Mouse (Mus musculus) G1E (cell line): ENCODE results near the gene Smug1. TPM values are rescaled to one million over a fixed set of nuclear protein-coding genes. Genes with fewer than 3 reads are reported as not detected.

Experiments used
- ATAC-seq: 2 replicates; pipeline ENCODE4 v1.8.0; 2016; ENCODE audit warnings: mild to moderate bottlenecking; ENCODE audit not compliant: insufficient number of reproducible peaks, poor library complexity, low FRiP score, severe bottlenecking; ENCODE audit errors: extremely low read depth
- DNase-seq: peaks from one replicate; pipeline ENCODE4 v3.0.0; 2012; ENCODE audit warnings: low spot score
- H3K27me3 ChIP-seq: 2 replicates; pipeline ENCODE4 v1.6.1; 2012; ENCODE audit warnings: mild to moderate bottlenecking, low read length, inconsistent platforms; ENCODE audit not compliant: insufficient read depth
- H3K36me3 ChIP-seq: replicated peaks from 2 replicates; pipeline ENCODE3; 2012; ENCODE audit warnings: mild to moderate bottlenecking, inconsistent platforms
- H3K4me1 ChIP-seq: 2 replicates; pipeline ENCODE4 v1.6.1; 2012; ENCODE audit warnings: low read depth, low read length, inconsistent platforms, mixed read lengths; ENCODE audit not compliant: insufficient read depth
- H3K4me3 ChIP-seq: 2 replicates; pipeline ENCODE4 v1.5.1; 2012; ENCODE audit warnings: low read depth, mild to moderate bottlenecking, inconsistent platforms, low read length, moderate library complexity, mixed read lengths
- H3K9me3 ChIP-seq: replicated peaks from 2 replicates; pipeline ENCODE4 v1.6.1; 2012; ENCODE audit warnings: inconsistent platforms
- CTCF ChIP-seq: IDR thresholded peaks from 2 replicates; pipeline ENCODE4 v1.5.1; 2012; ENCODE audit warnings: low read depth, low read length, inconsistent platforms, mixed read lengths
- GATA1 ChIP-seq: IDR thresholded peaks from 2 replicates; pipeline ENCODE4 v1.6.1; 2012; ENCODE audit warnings: borderline replicate concordance, low read length, inconsistent platforms, mixed read lengths
- GATA2 ChIP-seq: IDR thresholded peaks from 2 replicates; pipeline ENCODE4 v1.6.1; 2012; ENCODE audit warnings: low read depth, low read length, inconsistent platforms, borderline replicate concordance
- POLR2AphosphoS5 ChIP-seq: IDR thresholded peaks from 2 replicates; pipeline ENCODE4 v1.6.1; 2012; ENCODE audit warnings: low read depth, low read length, inconsistent platforms; ENCODE audit not compliant: insufficient replicate concordance
- TAL1 ChIP-seq: conservative IDR thresholded peaks from 2 replicates; pipeline ENCODE4 v1.6.1; 2012; ENCODE audit warnings: low read depth, low read length, inconsistent platforms, mixed read lengths
- polyA plus RNA-seq: library from polyadenylated mRNA; stranded (reverse); fragments of >175 nt; gene quantifications from 2 replicates; pipeline ENCODE4 v1.2.3, GENCODE M21; 2012
- total RNA-seq, 2 experiments: library from RNA; stranded (forward) in 1 of 2; stranded (reverse) in 1 of 2; fragments of 200-1000 nt in 1 of 2; fragments of >200 nt in 1 of 2; fragmentation: Nextera tagmentation in 1 of 2; gene quantifications; 2 replicates each; pipeline ENCODE4 v1.2.3; 2014 to 2017

The Smug1 gene
- total and polyA plus RNA-seq, 3 experiments, result 5.0 to 9.0 (median 7.8) TPM

DNA sequence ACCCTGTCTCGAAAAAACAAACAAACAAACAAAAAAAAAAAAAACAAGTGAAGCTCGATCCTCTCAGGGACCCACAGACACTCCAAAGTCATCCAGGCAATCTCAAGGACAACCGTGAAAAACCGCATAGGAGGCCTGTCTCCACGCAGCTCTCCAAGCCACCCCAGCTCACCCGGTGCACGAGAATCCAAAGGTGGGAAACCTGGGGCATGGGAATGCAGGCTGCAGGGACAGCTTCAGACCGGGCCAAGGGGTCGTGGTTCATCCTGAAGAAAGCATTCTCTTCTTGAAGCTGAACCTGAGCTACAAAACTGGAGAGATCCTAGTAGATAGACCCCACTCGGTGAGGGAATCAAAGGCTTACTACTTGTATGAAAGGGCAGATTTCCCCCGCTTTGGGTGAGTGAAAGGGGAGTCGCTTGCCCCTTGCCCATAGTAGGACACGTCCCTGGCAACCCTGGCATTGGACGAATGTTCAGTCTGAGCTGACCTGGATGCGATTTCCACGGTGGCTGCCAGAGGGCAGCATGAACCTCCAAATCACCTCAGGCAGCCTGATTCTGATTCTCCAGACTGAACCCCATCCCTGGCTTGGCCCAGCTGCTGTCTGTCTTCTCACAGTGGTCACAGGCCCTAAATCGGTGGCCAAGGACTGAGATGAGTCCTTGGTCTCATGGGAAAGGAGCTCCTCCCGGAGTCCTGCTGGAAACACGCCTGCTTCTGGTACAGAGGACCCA, 18.7 kb upstream of the Smug1 start:
- ATAC-seq (no peak), DNase-seq (no peak)
- H3K36me3 ChIP-seq, result peaks cover 26% of the 10 kb centered on the region
- H3K4me3 ChIP-seq, result no peak overlapping the region
- H3K4me1 ChIP-seq, result peaks cover 31% of the 10 kb centered on the region
- no peak for TF ChIP-seq GATA1
- no peak for TF ChIP-seq TAL1
- no peak for TF ChIP-seq POLR2AphosphoS5
- peak; percentile 32; the same call in 1 of the 2 replicates for TF ChIP-seq CTCF
- peaks cover 33% of the 10 kb centered on the region for H3K27me3 ChIP-seq
- no peaks in the 10 kb centered on the region for H3K9me3 ChIP-seq

DNA sequence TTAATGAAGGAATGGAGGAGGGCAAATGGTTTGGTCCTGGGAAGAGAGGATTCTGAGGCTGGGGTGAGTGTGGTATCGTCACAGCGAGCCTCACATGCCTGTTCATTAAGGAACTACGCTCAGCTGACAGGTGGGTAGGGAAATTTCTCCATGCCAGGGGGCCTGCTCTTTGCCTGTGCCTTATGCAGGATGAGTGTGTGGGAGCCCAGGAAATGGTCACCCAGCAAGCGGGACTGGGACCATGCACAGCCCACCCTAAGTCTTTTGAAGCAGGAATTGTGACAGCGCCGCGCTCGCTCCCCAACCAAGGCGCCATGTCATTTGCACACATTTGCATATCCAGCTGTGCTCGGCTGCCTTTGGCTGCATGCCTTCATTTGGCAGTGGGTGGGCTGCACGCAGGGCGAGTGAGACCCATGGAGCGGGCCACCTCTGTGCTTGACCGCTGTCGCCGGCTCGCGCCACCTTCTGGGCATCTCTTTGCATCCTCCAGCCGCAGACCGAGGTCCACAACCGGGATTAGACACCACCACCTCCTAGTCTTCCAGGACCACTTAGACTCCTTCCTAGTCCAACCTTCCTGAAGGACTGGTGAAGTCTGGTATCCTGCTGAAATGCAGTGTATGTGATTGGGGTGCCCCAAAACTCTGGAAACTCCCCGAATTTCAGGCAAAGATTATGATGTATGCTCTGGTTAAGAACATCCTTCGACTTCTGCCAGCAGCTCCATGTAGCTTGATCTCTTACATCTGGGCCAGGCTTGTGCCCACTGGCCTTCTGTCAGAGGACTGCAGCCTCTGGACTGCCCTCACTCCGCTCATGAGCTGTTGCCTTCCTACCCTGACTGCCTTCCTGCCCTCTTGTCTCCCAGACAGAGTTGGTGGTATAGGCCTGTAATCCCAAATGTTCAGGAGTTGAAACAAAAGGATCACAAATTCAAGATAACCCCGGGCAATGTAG, 17.0 kb upstream of the Smug1 start:
- Histone ChIP-seq H3K36me3 (peaks cover 9% of the 10 kb centered on the region), H3K27me3 (peaks cover 50% of the 10 kb centered on the region), H3K9me3 (no peaks in the 10 kb centered on the region), H3K4me3 (no peak overlapping the region), H3K4me1 (peaks cover 30% of the 10 kb centered on the region)
- no peak for DNase-seq
- no peak for ATAC-seq
- TF ChIP-seq CTCF (no peak), POLR2AphosphoS5 (no peak)

DNA sequence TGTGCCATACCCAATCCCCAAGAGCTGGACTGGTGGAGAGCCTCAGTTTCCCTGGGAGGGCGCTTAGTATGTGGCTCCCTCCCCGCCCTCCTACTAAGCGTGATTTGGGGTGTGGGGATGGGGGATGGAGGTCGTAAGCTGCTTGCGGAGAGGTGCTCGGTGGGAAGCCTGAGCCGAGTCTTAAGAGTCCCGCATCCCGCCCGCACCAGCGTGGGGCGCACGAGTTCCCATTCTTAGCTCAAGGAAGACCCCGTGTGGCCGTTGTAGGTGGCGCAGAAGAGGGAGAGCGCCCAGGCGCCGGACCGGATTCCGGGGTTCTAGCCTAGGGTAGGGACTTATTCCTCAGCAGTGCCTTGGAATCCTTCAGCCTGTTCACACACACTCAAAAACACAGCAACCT, 16.2 kb upstream of the Smug1 start:
- Histone ChIP-seq H3K9me3 (no peaks in the 10 kb centered on the region), H3K4me1 (peaks cover 34% of the 10 kb centered on the region), H3K4me3 (peak overlapping the region; percentile 30; the same call in 1 of the 2 replicates), H3K27me3 (peaks cover 58% of the 10 kb centered on the region), H3K36me3 (peaks cover 4% of the 10 kb centered on the region)
- 0 out of 2 replicates have a peak, but pooled peaks have one; percentile 23 for ATAC-seq
- DNase-seq, result no peak
- TF ChIP-seq CTCF (peak; percentile 35; the same call in 1 of the 2 replicates), GATA1 (no peak), GATA2 (no peak)

DNA sequence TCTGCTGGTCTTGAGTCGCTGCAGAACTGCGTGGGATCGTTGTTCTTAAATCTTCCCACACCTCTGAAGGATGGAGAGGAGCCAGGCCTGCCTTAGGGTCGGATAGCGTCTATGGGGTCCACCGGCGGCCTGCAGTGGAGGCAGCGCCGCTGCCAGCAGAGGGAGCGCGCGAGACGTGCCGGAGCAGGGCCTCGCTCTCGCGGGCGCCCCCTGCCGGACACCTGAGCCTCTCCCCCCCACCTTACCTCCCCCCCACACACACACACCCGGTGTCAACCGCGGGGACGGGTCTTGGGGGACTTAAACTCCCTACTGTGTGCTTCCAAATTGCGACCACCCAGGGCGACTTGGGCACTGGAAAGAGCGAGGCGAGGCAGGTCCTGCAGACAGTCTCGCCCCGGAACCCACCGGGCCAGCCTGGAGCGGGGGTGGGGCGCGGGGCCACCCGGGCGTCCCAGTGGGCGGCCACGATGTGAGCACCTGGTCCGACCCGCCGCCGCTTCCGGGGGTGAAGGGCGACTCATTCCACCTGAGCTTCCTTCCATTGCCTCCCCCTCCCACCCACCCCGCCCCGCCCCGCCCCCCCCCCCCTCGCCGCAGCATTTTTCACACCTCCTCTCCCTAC, 15.4 kb upstream of the Smug1 start:
- peak; percentile 79 for DNase-seq
- no peaks in the 10 kb centered on the region for H3K9me3 ChIP-seq
- peaks cover 42% of the 10 kb centered on the region for H3K4me1 ChIP-seq
- H3K4me3 ChIP-seq, result peak overlapping the region; percentile 70
- H3K27me3 ChIP-seq, result peaks cover 64% of the 10 kb centered on the region
- no peaks in the 10 kb centered on the region for H3K36me3 ChIP-seq
- ATAC-seq, result no peak; the same call in 1 of the 2 replicates
- TF ChIP-seq CTCF, result peak; percentile 100
- no peak for TF ChIP-seq TAL1

DNA sequence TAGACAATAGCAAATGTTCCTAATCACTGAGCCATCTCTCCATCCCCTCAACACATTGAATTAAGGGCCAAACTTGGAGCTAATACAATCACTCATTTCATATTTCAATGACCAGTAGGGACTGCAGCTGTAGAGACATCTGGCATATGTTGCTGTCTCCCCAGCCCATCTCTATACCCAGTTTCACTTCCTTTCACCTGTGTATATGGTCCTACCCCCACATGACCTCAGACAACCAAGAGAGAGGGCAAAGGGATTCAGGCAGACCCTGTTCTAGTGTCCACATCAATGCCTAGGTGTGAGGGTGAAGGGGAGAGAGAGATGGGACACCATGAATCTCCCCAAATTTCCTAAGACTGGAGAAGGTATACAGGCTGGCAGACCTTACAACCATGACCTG, 13.5 kb upstream of the Smug1 start:
- DNase-seq, result no peak
- Histone ChIP-seq H3K27me3 (peaks cover 82% of the 10 kb centered on the region), H3K4me1 (peaks cover 46% of the 10 kb centered on the region), H3K9me3 (no peaks in the 10 kb centered on the region), H3K4me3 (no peak overlapping the region), H3K36me3 (no peaks in the 10 kb centered on the region)
- ATAC-seq, result no peak
- TF ChIP-seq GATA1 (no peak), POLR2AphosphoS5 (no peak), CTCF (no peak), GATA2 (no peak), TAL1 (no peak)

DNA sequence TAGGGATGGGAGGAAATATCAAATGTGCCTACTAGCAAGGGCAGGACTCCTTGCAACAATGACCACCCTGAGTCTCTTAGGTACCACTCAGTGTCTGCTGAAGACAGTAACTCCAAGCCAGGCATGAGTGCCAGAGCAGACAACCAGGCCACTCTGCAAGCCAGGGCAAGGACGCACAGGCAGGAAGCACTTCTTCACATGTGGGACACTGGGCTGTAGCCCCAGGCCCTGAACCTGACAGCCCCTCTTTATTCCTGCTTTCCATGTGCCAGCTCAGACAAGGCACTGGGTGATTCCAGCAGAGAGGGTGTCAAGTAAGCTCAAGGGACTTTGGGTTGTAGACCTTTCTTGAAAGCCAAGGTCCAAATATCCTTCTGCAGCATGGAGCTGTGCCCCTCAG, 11.9 kb upstream of the Smug1 start:
- ATAC-seq (no peak), DNase-seq (no peak)
- TF ChIP-seq GATA1 (no peak), CTCF (no peak), TAL1 (no peak), POLR2AphosphoS5 (no peak), GATA2 (no peak)
- Histone ChIP-seq H3K36me3 (no peaks in the 10 kb centered on the region), H3K4me3 (no peak overlapping the region), H3K27me3 (peaks cover 92% of the 10 kb centered on the region), H3K9me3 (no peaks in the 10 kb centered on the region), H3K4me1 (peaks cover 46% of the 10 kb centered on the region)
